Mouse (Mus musculus): ENCODE measurements around the gene Asah2. TPM values are rescaled to one million over a fixed set of nuclear protein-coding genes. Genes with fewer than 3 reads are reported as not detected.
"Not testable (repeated sequence)": the region's sequence is repeated elsewhere in the genome, so short reads cannot be mapped to it uniquely, and the experiment has no call there.

The Asah2 gene
- polyA plus RNA-seq, 1 experiment from 2014 or later = 0.79 TPM

DNA sequence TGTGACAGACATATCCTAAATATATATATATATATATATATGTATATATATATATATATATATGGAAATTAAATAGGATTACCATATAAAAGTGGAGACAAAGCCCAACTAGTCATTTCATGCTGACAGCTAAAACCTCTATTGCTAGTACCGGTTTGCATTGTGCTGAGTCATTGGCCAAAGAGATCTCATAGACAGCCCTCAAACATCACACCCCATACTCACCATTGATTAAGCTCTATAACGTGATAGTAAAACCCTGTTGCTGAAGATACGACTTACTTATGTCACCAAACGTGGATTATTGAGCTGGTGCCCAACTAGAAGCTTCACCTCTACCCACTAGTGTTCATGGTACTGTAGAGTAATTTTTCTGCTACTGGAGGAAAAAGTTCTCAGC, 17.2 kb downstream of the Asah2 start:
- Histone ChIP-seq H3K27me3 (no peaks in the 10 kb centered on the region), H3K4me2 (no peak overlapping the region), H3K9ac (no peak overlapping the region), H3K4me3 (no peak overlapping the region), H3K4me1 (replicated peaks) (no peaks in the 10 kb centered on the region), H3K9me3 (no peaks in the 10 kb centered on the region), H3K27ac (no peak overlapping the region), H3K36me3 (no peaks in the 10 kb centered on the region)
- ATAC-seq (ENCODE audit: low FRiP score) = no peak
- 87% methylated on average over 4 of the region's 4 CpGs for WGBS

DNA sequence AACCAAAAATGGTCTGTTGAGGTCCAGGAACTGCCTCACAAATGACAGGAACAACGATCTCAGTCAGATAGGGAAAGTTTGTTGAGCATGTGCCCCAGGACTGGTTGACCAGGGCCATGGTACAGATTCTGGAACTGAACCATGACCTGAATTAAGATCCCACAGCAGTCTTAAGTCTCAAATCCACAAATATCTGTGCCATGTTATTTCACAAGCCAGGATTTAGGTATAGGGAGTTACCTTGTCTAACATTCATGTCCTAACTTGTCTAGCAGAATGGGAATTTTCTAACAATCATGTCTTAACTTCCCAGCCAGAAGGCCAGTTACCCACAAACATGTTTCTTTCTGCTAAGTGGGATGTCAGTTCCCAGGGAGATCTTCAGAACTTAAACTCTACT, 19.4 kb downstream of the Asah2 start:
- no peaks in the 10 kb centered on the region for H3K9me3 ChIP-seq
- no peaks in the 10 kb centered on the region for H3K4me1 ChIP-seq (replicated peaks)
- ATAC-seq (ENCODE audit: low FRiP score) = no peak
- H3K36me3 ChIP-seq = no peaks in the 10 kb centered on the region
- H3K4me2 ChIP-seq = no peak overlapping the region
- H3K27ac ChIP-seq = no peak overlapping the region
- H3K27me3 ChIP-seq = no peaks in the 10 kb centered on the region
- H3K9ac ChIP-seq = no peak overlapping the region
- H3K4me3 ChIP-seq = no peak overlapping the region
- WGBS = 89% methylated on average over 1 of the region's 1 CpGs

DNA sequence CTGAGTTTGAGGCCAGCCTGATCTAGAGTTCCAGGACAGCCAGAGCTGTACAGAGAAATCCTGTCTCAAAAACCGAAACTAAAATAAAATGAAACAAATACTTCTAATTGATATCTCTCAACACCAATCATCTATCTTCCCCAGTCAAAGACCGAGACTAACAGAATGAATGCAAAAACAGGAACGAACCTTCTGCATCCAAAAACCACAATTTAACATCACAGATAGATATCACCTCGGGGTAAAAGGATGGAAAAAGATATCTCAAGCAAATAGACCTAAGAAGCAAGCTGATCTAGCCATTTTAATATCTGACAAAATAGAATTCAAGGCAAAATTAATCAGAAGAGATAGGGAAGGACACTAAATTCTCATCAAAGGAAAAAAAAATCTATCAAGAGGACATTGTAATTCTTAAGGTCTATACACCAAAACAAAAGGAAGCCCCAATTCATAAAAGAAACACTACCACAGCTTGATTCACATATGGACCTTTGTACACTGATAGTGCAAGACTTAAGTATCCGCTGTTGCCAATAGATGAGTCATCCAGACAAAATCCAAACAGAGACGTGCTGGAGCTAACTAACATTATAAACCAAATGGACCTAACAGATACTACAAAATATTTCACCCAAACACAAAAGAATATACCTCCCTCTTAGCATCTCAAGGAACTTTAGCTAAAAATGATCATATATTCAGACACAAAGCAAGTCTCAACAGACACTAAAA, 20.1 kb downstream of the Asah2 start:
- H3K9ac ChIP-seq = no peak overlapping the region

DNA sequence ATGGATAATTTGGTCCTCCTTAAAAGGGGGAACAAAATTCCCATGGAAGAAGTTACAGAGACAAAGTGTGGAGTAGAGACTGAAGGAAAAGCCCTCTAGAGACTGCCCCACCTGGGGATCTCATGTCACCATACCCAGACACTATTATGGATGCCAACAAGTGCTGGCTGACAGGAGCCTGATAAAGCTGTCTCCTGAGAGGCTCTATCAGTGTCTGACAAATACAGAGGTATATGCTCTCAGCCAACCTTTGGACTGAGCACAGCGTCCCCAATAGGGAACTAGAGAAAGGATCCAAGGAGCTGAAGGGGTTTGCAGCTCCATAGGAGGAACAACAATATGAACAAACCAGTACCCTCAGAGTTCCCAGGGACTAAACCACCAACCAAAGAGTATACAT, 23.2 kb downstream of the Asah2 start:
- H3K4me1 ChIP-seq (replicated peaks); ATAC-seq (ENCODE audit: low FRiP score); H3K4me2 ChIP-seq; H3K27me3 ChIP-seq; H3K9ac ChIP-seq; H3K36me3 ChIP-seq; H3K9me3 ChIP-seq; H3K4me3 ChIP-seq; H3K27ac ChIP-seq: not testable (repeated sequence)
- WGBS = 94% methylated on average over 1 of the region's 1 CpGs

More for the DNA sequence above, 20.1 kb downstream of the Asah2 start:
- Histone ChIP-seq H3K27ac (no peak overlapping the region), H3K27me3 (no peaks in the 10 kb centered on the region), H3K9me3 (no peaks in the 10 kb centered on the region), H3K4me3 (no peak overlapping the region), H3K36me3 (no peaks in the 10 kb centered on the region), H3K4me2 (no peak overlapping the region), H3K4me1 (replicated peaks) (no peaks in the 10 kb centered on the region)
- no peak for ATAC-seq (ENCODE audit: low FRiP score)
- WGBS = 90% methylated on average over 6 of the region's 6 CpGs

DNA sequence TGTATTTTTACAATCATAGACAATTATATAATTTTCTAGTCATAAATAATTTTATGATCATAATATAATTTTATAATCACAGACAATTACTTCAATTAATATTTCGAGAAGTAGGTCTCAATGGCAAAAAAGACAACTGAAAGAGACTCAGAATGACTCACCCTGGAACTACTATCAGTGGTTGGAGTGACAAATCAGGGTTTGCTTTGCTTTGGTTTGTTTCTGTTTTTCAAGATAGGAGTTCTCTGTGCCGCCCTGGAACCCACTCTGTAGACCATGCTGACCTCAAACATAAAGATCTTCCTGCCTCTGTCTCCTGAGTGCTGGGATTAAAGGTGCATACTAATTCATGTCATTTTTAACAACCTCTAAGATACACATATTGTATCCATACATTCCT, 37.7 kb downstream of the Asah2 start:
- Histone ChIP-seq H3K4me2 (no peak overlapping the region), H3K9me3 (no peaks in the 10 kb centered on the region), H3K27ac (no peak overlapping the region), H3K27me3 (no peaks in the 10 kb centered on the region), H3K9ac (no peak overlapping the region), H3K4me1 (replicated peaks) (no peaks in the 10 kb centered on the region), H3K4me3 (no peak overlapping the region), H3K36me3 (no peaks in the 10 kb centered on the region)
- 81% methylated on average over 2 of the region's 2 CpGs for WGBS
- no peak for ATAC-seq (ENCODE audit: low FRiP score)

DNA sequence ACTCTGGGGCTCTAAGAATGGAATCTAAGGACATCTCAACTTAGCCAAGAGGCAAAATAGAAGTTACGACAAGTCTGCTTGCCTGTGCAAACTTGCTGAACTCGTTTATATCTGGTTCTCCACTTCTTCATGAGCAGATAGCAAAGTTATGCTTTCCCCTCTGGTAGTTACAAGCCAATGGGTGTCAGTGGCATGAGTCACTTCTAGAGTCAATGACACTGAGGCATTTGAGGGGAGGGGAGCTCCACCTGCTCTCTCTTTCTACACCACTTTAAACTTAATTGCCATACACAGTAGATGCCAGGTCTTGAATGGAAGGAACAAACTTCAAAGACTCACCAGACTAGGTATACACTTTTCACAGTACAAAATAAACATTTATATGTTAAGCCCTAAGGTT, 38.4 kb downstream of the Asah2 start:
- 90% methylated on average over 2 of the region's 2 CpGs for WGBS
- Histone ChIP-seq H3K4me1 (replicated peaks) (no peaks in the 10 kb centered on the region), H3K4me3 (no peak overlapping the region), H3K9ac (no peak overlapping the region), H3K4me2 (no peak overlapping the region), H3K9me3 (no peaks in the 10 kb centered on the region), H3K36me3 (no peaks in the 10 kb centered on the region), H3K27ac (no peak overlapping the region), H3K27me3 (no peaks in the 10 kb centered on the region)
- no peak for ATAC-seq (ENCODE audit: low FRiP score)

DNA sequence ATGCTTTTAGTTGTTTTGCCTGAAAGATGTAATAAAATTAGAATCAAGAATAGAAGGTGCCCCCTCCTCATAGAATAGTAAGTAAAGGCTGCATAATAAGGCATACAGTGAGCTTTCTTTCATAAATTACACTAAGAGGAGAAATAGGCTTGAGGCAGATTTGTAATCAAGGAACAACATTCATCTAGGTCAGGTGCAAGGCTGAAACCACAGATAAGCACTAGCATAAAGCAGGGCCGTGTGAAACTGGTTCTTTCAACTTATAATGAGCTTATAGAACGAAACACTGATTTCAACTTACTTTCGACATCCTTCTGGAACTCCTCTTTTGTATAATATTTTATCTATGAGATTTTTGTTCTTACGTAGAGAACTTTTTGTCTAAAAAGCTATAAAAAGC, 40.3 kb downstream of the Asah2 start:
- Histone ChIP-seq H3K4me3 (no peak overlapping the region), H3K9me3 (no peaks in the 10 kb centered on the region), H3K36me3 (no peaks in the 10 kb centered on the region), H3K4me2 (no peak overlapping the region), H3K9ac (no peak overlapping the region), H3K4me1 (replicated peaks) (no peaks in the 10 kb centered on the region), H3K27ac (no peak overlapping the region), H3K27me3 (no peaks in the 10 kb centered on the region)
- ATAC-seq (ENCODE audit: low FRiP score) = no peak
- 84% methylated on average over 4 of the region's 4 CpGs for WGBS

DNA sequence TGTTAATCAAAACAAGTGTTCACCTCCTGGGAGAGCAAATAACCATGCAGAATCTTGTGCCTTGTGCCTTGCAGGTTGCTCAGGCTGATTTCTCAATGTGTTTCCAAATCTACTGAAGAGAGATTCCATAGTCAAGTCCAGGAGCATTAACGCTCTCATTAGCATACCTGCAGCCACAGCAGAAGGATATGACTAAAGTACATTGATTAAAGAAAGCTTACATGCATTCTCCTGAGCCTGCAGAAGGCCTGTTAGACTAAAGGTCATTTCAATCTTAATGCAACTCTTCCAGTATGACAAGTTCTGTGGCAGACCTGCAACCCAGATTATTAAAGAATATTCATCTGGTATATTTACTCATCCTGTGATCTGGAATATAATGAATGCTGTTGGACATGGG, 46.7 kb downstream of the Asah2 start:
- no peaks in the 10 kb centered on the region for H3K4me1 ChIP-seq (replicated peaks)
- no peak overlapping the region for H3K27ac ChIP-seq
- H3K36me3 ChIP-seq = no peaks in the 10 kb centered on the region
- H3K4me3 ChIP-seq = no peak overlapping the region
- WGBS = 94% methylated on average over 1 of the region's 1 CpGs
- no peaks in the 10 kb centered on the region for H3K27me3 ChIP-seq
- H3K4me2 ChIP-seq = no peak overlapping the region
- H3K9me3 ChIP-seq = no peaks in the 10 kb centered on the region
- no peak for ATAC-seq (ENCODE audit: low FRiP score)
- H3K9ac ChIP-seq = no peak overlapping the region

DNA sequence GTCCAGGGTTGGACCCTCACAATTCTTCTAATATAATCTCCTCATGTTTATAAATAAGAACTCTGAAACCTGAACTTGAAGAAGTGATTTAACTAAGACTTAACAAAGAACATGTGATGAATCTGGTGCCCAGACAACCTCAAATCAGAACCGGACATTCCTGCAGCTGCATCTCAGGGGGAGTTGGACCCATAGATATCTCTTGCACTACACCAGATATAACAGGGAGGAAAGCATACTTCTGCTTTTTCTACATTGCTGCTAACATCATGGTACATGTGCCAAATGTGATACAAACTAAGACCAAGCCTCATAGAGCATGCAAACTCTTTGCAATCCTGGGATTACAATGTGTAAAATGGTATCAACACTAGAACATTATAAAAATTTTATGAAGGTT, 51.8 kb downstream of the Asah2 start:
- Histone ChIP-seq H3K4me1 (replicated peaks) (no peaks in the 10 kb centered on the region), H3K27me3 (no peaks in the 10 kb centered on the region), H3K9me3 (no peaks in the 10 kb centered on the region), H3K4me2 (no peak overlapping the region), H3K4me3 (no peak overlapping the region), H3K27ac (no peak overlapping the region), H3K36me3 (no peaks in the 10 kb centered on the region), H3K9ac (no peak overlapping the region)
- WGBS = 92% methylated on average over 1 of the region's 1 CpGs
- no peak for ATAC-seq (ENCODE audit: low FRiP score)

DNA sequence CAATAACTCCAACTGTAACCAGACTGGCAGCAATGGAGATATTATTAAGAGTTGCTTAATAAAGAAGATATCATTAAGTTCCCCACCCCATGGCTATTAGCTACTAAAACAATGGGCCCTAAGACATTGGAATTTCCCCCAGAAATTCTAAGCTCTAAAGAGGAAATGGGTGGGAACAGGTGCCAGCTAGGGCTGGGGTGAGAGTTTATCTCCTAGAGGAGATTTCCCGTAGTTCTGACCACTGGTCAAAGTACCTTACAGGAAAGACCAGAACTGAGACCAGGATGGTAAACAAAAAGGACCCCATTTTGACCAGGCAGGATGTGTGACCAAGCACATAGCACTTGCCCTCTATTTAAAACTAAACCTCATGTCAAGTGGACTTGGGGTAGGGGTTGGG, 52.3 kb downstream of the Asah2 start:
- no peak for ATAC-seq (ENCODE audit: low FRiP score)
- H3K4me2 ChIP-seq = no peak overlapping the region
- no peak overlapping the region for H3K27ac ChIP-seq
- H3K27me3 ChIP-seq = no peaks in the 10 kb centered on the region
- no peaks in the 10 kb centered on the region for H3K9me3 ChIP-seq
- H3K36me3 ChIP-seq = no peaks in the 10 kb centered on the region
- no peak overlapping the region for H3K9ac ChIP-seq
- H3K4me3 ChIP-seq = no peak overlapping the region
- 80% methylated on average over 1 of the region's 1 CpGs for WGBS
- H3K4me1 ChIP-seq (replicated peaks) = no peaks in the 10 kb centered on the region

DNA sequence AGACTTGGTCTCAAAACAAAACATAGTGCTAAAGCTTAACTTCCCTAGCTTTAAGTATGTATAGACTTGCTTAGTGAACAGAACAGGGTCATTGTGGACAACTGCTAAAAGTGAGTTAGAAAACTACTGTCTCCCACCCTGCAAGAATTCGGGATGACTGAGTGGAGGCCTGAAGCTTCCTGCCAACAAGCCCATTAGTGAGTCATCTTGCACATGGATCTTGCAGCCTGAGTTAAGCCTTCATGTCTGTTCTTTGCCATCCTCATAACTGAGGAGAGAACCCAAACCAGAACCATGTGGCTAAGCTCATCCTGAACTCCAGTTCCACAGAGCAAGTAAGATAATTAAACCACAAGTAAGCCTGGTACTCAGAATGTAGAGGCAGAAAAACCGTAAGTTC, 56.8 kb downstream of the Asah2 start:
- no peaks in the 10 kb centered on the region for H3K27me3 ChIP-seq
- H3K4me1 ChIP-seq (replicated peaks) = no peaks in the 10 kb centered on the region
- no peak for ATAC-seq (ENCODE audit: low FRiP score)
- no peak overlapping the region for H3K4me2 ChIP-seq
- H3K27ac ChIP-seq = no peak overlapping the region
- H3K4me3 ChIP-seq = no peak overlapping the region
- no peaks in the 10 kb centered on the region for H3K36me3 ChIP-seq
- WGBS = 96% methylated on average over 2 of the region's 2 CpGs
- H3K9me3 ChIP-seq = no peaks in the 10 kb centered on the region
- no peak overlapping the region for H3K9ac ChIP-seq

DNA sequence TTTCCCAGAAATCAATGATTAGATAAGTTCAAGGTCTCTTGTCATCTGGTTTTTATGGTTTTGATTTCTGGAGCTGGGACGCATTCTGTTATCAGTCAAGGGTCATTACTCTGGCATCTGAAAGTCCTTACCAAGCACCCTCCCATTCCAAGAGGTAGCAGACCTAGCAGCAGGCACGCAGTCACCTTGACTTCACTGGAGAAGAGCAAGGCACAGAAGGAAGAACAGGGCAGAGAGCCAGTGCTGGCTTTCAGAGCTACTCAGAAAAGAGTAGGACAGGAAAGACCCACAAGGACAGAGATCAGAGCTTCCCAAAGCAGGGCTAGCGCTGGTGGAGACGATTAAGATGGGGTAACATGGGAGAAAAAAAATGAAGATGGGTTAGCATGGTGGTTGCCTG, 75.1 kb downstream of the Asah2 start:
- H3K36me3 ChIP-seq = no peaks in the 10 kb centered on the region
- H3K4me1 ChIP-seq (replicated peaks) = no peaks in the 10 kb centered on the region
- no peak overlapping the region for H3K9ac ChIP-seq
- no peak overlapping the region for H3K4me2 ChIP-seq
- WGBS = 89% methylated on average over 4 of the region's 4 CpGs
- H3K9me3 ChIP-seq = no peaks in the 10 kb centered on the region
- H3K27me3 ChIP-seq = no peaks in the 10 kb centered on the region
- no peak for ATAC-seq (ENCODE audit: low FRiP score)
- no peak overlapping the region for H3K4me3 ChIP-seq
- H3K27ac ChIP-seq = no peak overlapping the region

DNA sequence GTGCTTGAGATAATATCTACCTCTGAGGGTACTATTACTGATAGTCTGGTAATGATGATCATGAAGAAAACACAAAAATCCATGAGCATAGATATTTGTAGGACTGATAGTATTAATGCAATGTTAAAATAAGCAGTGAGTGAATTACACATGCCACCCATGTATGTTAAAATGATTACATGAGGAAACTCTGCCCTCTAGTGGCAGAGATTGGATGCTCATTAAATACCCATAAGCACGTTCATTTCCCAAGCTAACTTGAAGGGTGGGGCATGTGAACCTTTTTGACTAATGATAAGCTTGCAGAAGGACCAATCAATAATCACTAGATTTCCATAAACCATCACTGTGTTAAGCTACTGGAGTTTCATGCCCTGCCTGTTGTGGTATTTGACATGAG, 77.6 kb downstream of the Asah2 start:
- 2% methylated on average over 1 of the region's 1 CpGs for WGBS
- 0 out of 2 replicates have a peak, but pooled peaks have one; percentile 13 for ATAC-seq (ENCODE audit: low FRiP score)
- H3K27me3 ChIP-seq = no peaks in the 10 kb centered on the region
- H3K4me1 ChIP-seq (replicated peaks) = no peaks in the 10 kb centered on the region
- no peak overlapping the region for H3K4me3 ChIP-seq
- H3K4me2 ChIP-seq = no peak overlapping the region
- no peak overlapping the region for H3K27ac ChIP-seq
- H3K9ac ChIP-seq = no peak overlapping the region
- no peaks in the 10 kb centered on the region for H3K9me3 ChIP-seq
- no peaks in the 10 kb centered on the region for H3K36me3 ChIP-seq

Measured in hindbrain, embryonic 13.5 days (tissue).